Mouse (Mus musculus): ENCODE data around the gene Mbip. TPM values are rescaled to one million over a fixed set of nuclear protein-coding genes. Genes with fewer than 3 reads are reported as not detected.

The Mbip gene
- polyA plus RNA-seq, 2 experiments: 6.9 to 7.8 TPM

DNA sequence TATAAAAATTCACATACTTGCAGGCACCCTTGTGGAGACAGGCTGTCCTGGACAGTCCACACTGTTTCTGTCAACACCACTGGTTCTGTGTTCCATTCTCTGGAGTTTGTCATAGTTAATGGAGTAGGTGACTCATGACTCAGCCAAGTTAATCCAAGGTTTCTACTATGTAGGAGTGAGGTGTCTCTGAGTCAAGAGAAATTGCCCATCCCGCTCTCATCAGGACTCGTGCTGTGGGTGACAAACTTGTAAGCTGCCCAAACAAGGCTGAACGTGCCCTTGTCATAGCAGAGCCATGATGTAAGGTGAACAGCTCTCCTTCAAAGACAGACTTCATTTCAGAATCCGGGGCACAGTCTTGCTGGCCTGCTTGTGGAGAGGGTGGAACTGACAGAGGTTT is 26.8 kb downstream of the Mbip start:
- H3K9me3 ChIP-seq (ENCODE audit: control insufficient read depth, low read length): no peaks in the 10 kb centered on the region
- no peak overlapping the region for H3K9ac ChIP-seq (replicated peaks)
- ATAC-seq (ENCODE audit: insufficient read depth): no peak
- 66% methylated on average over 4 of the region's 4 CpGs for WGBS (ENCODE audit: insufficient replicate concordance)
- DNase-seq (ENCODE audit: low read depth in 3 of 3, low spot score in 3 of 3): no peak
- H3K4me1 ChIP-seq (replicated peaks; ENCODE audit: control insufficient read depth in 2 of 2, insufficient read depth in 2 of 2, low read length in 1 of 2): no peaks in the 10 kb centered on the region
- no peak overlapping the region for H3K4me3 ChIP-seq (ENCODE audit: insufficient read depth in 1 of 2, low read depth in 2 of 2, low read length in 2 of 2)
- no peak overlapping the region for H3K27ac ChIP-seq
- no peaks in the 10 kb centered on the region for H3K36me3 ChIP-seq (replicated peaks; ENCODE audit: control insufficient read depth, insufficient read depth, low read depth)
- H3K27me3 ChIP-seq (ENCODE audit: control insufficient read depth, insufficient read depth, low read length): no peaks in the 10 kb centered on the region
- H3K4me2 ChIP-seq (ENCODE audit: low read depth): no peak overlapping the region
- no peak for TF ChIP-seq EP300 (IDR thresholded peaks at IDR 0.05; ENCODE audit: low read depth)
- TF ChIP-seq CTCF (IDR thresholded peaks at IDR 0.05; ENCODE audit: low read depth): no peak

DNA sequence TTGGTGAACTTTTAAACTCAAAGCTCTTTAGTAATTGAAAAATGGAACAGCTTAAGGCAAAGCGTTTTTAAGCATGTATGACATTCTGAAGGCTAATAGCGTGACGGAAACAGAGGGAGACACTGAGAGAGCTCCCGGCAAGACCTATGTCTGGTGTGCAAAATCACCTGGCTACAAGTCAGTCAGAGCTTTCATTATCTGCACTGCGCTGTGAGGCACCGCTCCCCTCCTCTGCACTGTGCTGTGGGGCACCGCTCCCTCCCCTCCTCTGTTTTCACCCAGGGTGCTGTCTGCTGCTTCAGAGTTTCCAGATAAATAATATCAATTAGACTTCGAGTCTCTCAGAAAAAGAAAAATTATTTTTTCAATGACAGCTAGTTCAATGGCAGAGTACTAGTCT is 27.6 kb downstream of the Mbip start:
- DNase-seq (ENCODE audit: low read depth in 3 of 3, low spot score in 3 of 3) (no peak), ATAC-seq (ENCODE audit: insufficient read depth) (no peak)
- Histone ChIP-seq H3K27me3 (ENCODE audit: control insufficient read depth, insufficient read depth, low read length) (no peaks in the 10 kb centered on the region), H3K36me3 (replicated peaks; ENCODE audit: control insufficient read depth, insufficient read depth, low read depth) (no peaks in the 10 kb centered on the region), H3K4me2 (ENCODE audit: low read depth) (no peak overlapping the region), H3K4me1 (replicated peaks; ENCODE audit: control insufficient read depth in 2 of 2, insufficient read depth in 2 of 2, low read length in 1 of 2) (no peaks in the 10 kb centered on the region), H3K9ac (replicated peaks) (no peak overlapping the region), H3K9me3 (ENCODE audit: control insufficient read depth, low read length) (no peaks in the 10 kb centered on the region), H3K4me3 (ENCODE audit: insufficient read depth in 1 of 2, low read depth in 2 of 2, low read length in 2 of 2) (no peak overlapping the region), H3K27ac (no peak overlapping the region)
- whole genome bisulfite sequencing (ENCODE audit: insufficient replicate concordance): 75% methylated on average over 8 of the region's 8 CpGs
- no peak for TF ChIP-seq CTCF (IDR thresholded peaks at IDR 0.05; ENCODE audit: low read depth)
- TF ChIP-seq EP300 (IDR thresholded peaks at IDR 0.05; ENCODE audit: low read depth): no peak

DNA sequence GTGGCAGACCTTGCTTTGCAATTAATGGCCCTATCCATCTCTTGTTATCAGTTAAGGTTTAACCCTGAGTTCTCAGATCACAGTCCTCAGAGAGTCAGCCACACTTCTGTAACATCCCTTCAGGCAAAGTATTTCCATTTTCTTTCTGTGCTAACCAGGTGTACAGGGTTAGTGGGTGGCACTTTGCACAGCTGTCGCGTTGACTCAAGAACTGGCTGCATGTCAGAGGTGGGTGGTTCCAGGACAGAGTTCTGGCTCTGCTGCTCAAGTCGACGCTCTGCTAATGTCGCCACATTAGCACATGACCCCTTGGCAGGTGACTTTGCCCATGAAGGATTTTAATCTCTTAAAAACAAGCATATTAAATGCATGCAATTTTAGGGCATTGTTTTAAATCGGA is 39.9 kb downstream of the Mbip start:
- 58% methylated on average over 6 of the region's 6 CpGs for WGBS (ENCODE audit: insufficient replicate concordance)
- Histone ChIP-seq H3K27me3 (ENCODE audit: control insufficient read depth, insufficient read depth, low read length) (no peaks in the 10 kb centered on the region), H3K36me3 (replicated peaks; ENCODE audit: control insufficient read depth, insufficient read depth, low read depth) (no peaks in the 10 kb centered on the region), H3K4me2 (ENCODE audit: low read depth) (no peak overlapping the region), H3K4me1 (replicated peaks; ENCODE audit: control insufficient read depth in 2 of 2, insufficient read depth in 2 of 2, low read length in 1 of 2) (no peaks in the 10 kb centered on the region), H3K4me3 (ENCODE audit: insufficient read depth in 1 of 2, low read depth in 2 of 2, low read length in 2 of 2) (no peak overlapping the region), H3K9ac (replicated peaks) (no peak overlapping the region), H3K27ac (no peak overlapping the region), H3K9me3 (ENCODE audit: control insufficient read depth, low read length) (no peaks in the 10 kb centered on the region)
- ATAC-seq (ENCODE audit: insufficient read depth) (no peak), DNase-seq (ENCODE audit: low read depth in 3 of 3, low spot score in 3 of 3) (no peak)
- no peak for TF ChIP-seq CTCF (IDR thresholded peaks at IDR 0.05; ENCODE audit: low read depth)
- no peak for TF ChIP-seq EP300 (IDR thresholded peaks at IDR 0.05; ENCODE audit: low read depth)

DNA sequence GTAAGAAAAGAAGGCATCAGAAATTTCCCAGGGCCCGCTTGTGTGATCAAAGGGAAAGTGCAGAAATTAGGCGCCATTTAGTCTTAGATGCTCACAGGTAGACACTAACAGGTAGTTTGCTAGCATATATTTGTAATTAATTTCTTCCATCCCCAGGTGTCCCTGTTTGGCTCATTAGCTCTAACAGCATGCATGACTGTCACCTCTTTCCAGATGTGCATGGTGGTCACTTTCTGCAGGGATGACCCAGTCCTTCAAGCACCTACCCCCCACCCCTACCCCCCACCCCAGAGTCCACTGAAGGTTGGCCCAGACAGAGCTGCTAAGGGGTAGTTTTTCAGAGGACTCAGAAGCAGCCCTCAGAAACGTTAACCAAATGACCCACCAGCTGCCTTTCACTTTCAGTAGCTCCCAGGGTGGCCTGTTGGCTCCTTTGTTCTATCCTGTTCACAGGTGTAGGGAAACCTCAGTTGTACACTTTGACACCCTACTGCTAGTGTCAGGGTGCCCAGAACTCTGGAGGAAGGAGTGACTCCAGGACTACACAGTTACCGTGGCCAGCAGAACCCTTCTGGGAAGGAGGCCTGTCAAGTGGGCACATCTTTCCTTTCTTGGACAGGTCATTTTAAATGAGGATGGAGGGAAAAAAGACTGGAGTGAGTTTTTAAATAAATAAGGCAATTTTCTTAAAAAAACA is 43.2 kb downstream of the Mbip start:
- no peak for DNase-seq (ENCODE audit: low read depth in 3 of 3, low spot score in 3 of 3)
- H3K9me3 ChIP-seq (ENCODE audit: control insufficient read depth, low read length): no peaks in the 10 kb centered on the region
- 38% methylated on average over 4 of the region's 4 CpGs for WGBS (ENCODE audit: insufficient replicate concordance)
- H3K4me1 ChIP-seq (replicated peaks; ENCODE audit: control insufficient read depth in 2 of 2, insufficient read depth in 2 of 2, low read length in 1 of 2): no peaks in the 10 kb centered on the region; a peak in 2 of 4 replicates
- no peak overlapping the region for H3K4me3 ChIP-seq (ENCODE audit: insufficient read depth in 1 of 2, low read depth in 2 of 2, low read length in 2 of 2)
- no peaks in the 10 kb centered on the region for H3K27me3 ChIP-seq (ENCODE audit: control insufficient read depth, insufficient read depth, low read length)
- ATAC-seq (ENCODE audit: insufficient read depth): no peak
- no peak overlapping the region for H3K9ac ChIP-seq (replicated peaks)
- H3K36me3 ChIP-seq (replicated peaks; ENCODE audit: control insufficient read depth, insufficient read depth, low read depth): no peaks in the 10 kb centered on the region
- H3K27ac ChIP-seq: no peak overlapping the region
- H3K4me2 ChIP-seq (ENCODE audit: low read depth): peak overlapping the region; percentile 48; the same call in 1 of the 2 replicates
- TF ChIP-seq EP300 (IDR thresholded peaks at IDR 0.05; ENCODE audit: low read depth): no peak
- TF ChIP-seq CTCF (IDR thresholded peaks at IDR 0.05; ENCODE audit: low read depth): no peak

DNA sequence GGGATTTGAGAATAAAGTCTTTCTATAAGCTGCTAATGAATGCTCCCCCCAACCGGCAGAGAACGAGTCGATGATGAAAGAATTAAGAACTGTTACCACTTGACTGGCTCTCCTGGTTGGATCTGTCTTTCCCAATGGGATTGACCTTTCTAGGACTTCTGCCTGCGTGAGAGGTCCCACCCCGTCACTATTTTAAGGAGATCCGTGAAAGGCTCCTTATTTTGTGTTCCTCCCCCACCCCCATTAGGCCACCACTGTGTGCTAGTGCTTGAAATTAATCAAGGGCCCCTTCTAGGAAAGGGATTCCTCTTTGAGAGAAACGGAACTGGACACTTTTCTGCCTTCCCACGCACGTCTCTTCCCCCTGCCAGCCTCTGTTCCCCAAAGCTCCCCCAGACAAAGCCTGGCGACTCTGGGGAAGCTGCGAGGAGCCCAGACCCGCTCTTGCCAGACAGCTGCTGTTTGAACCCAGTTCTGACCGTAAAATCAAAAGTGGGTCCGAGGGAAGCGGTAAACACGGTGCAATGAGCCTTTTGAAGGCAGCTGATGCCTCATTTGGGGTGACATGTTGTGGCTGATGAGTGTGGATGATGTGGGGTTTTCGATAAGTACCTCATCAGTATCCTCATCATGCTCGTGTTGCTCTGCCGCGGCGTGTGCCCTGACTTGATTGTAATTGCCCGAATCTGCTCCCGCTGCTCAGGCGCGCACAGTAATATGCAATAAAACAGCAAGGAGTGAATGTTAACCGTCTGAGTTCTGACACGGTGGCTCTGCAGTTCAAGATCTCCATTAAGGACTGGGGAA is 44.0 kb downstream of the Mbip start:
- Histone ChIP-seq H3K27me3 (ENCODE audit: control insufficient read depth, insufficient read depth, low read length) (no peaks in the 10 kb centered on the region), H3K4me1 (replicated peaks; ENCODE audit: control insufficient read depth in 2 of 2, insufficient read depth in 2 of 2, low read length in 1 of 2) (peaks cover 0 to 1% of the 10 kb centered on the region in 2 experiments; a peak in 2 of 4 replicates), H3K36me3 (replicated peaks; ENCODE audit: control insufficient read depth, insufficient read depth, low read depth) (no peaks in the 10 kb centered on the region), H3K27ac (no peak overlapping the region), H3K9me3 (ENCODE audit: control insufficient read depth, low read length) (no peaks in the 10 kb centered on the region), H3K4me2 (ENCODE audit: low read depth) (peak overlapping the region; percentile 48), H3K4me3 (ENCODE audit: insufficient read depth in 1 of 2, low read depth in 2 of 2, low read length in 2 of 2) (peak overlapping the region in 1 of 2 experiments; percentile 34; a peak in 2 of 4 replicates), H3K9ac (replicated peaks) (no peak overlapping the region)
- WGBS (ENCODE audit: insufficient replicate concordance): 11% methylated on average over 27 of the region's 27 CpGs
- ATAC-seq (ENCODE audit: insufficient read depth) (no peak), DNase-seq (ENCODE audit: low read depth in 3 of 3, low spot score in 3 of 3) (no peak)
- TF ChIP-seq EP300 (IDR thresholded peaks at IDR 0.05; ENCODE audit: low read depth) (no peak), CTCF (IDR thresholded peaks at IDR 0.05; ENCODE audit: low read depth) (no peak)

Data from liver, embryonic 14.5 days (tissue).